Mouse (Mus musculus): ENCODE results near the gene Vmn1r169. TPM values are rescaled to one million over a fixed set of nuclear protein-coding genes. Genes with fewer than 3 reads are reported as not detected.
"Not testable (repeated sequence)": the region's sequence is repeated elsewhere in the genome, so short reads cannot be mapped to it uniquely, and the experiment has no call there.

The Vmn1r169 gene
- total RNA-seq (2021), result not detected
- long read RNA-seq, experiment 1, result 0 reads
- long read RNA-seq, experiment 2, result 0 reads

DNA sequence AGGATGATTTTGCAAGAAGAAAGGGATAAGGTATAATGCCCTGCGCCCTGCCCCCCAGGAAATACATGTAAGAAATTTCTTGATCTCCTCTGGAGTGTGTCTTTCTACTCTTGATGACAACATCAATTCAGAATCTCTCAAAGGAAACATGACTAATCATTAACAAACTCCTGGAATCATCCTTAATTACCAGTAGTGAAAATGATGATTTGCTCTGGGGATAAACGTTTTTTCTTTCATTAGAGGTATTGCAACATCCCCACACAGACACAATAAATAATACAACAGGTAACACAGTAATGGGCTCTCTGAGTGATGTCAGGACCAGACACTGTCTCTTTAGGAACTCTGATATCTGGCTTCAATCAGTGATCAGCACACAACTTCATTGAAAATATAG is at the start of gene Vmn1r169:
Gene Vmn1r169 (plus strand): TSS at position 301 of the 400 bp plus-strand sequence.
- DNase-seq, result not testable (repeated sequence)

GRCm38 (mm10) chr7:23539432-23539831 is 35.9 kb upstream of the Vmn1r169 start, which contains the start of gene Vmn1r168:
Gene Vmn1r168 (plus strand): TSS chr7:23539732.
- DNase-seq, result not testable (repeated sequence)

DNA sequence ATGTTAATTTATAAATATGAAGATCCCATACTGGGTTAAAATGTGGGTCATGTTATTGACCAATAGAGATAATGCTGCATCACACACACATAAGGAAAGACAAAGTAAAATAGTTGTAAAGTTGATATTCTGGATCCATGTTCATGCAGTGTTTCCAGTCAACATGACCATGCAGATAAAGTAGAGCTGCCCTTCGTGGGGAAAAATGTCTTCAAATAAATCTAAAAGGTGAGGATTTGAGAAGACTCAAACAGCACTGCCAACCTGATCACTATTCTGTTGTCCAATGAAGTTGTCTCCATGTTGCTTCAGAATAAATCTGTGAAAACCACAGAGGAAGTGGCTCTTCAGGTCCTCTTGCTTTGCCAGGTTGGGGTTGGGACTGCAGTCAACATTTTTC is 30.5 kb downstream of the Vmn1r169 start, which contains the start of gene Vmn1r170:
Gene Vmn1r170 (plus strand): TSS at position 301 of the 400 bp plus-strand sequence.
- not testable (repeated sequence) for DNase-seq

Other genes starting within 250 kb of the Vmn1r169 start
- not detected for gene Nlrp5, start 189.6 kb upstream of the Vmn1r169 start, total RNA-seq (2021)
- not detected for gene Vmn1r167, start 68.3 kb upstream of the Vmn1r169 start, total RNA-seq (2021)
- not detected for gene Vmn1r168, start 35.8 kb upstream of the Vmn1r169 start, total RNA-seq (2021)
- gene Vmn1r170, start 30.6 kb downstream of the Vmn1r169 start, total RNA-seq (2021), result not detected
- gene Vmn1r171, start 55.2 kb downstream of the Vmn1r169 start, total RNA-seq (2021), result not detected
- gene Vmn1r172, start 82.8 kb downstream of the Vmn1r169 start, total RNA-seq (2021), result not detected
- not detected for gene Vmn1r173, start 125.2 kb downstream of the Vmn1r169 start, total RNA-seq (2021)
- gene Vmn1r174, start 176.7 kb downstream of the Vmn1r169 start, total RNA-seq (2021), result not detected
- gene Vmn1r175, start 235.1 kb downstream of the Vmn1r169 start, total RNA-seq (2021), result not detected

Data from heart, adult 18-20 months (tissue).